Mouse (Mus musculus): Measurements from ENCODE around the gene Slc12a8.

GRCm38 (mm10) chr16:33680271-33680670 is 163.1 kb downstream of the Slc12a8 start:
- TF ChIP-seq CHD2 (IDR thresholded peaks at IDR 0.05; ENCODE audit: low read depth, low read length) (no peak), ZNF384 (IDR thresholded peaks at IDR 0.05; ENCODE audit: low read depth, low read length) (no peak), ZC3H11A (IDR thresholded peaks at IDR 0.05; ENCODE audit: borderline replicate concordance, low read depth, low read length) (no peak)

Data from ES-E14 (cell line).